Mouse (Mus musculus): ENCODE data around the gene Gstm5.

- TF ChIP-seq ZMIZ1 (IDR thresholded peaks at IDR 0.05; ENCODE audit: low read depth, low read length) = no peak
- no peak for TF ChIP-seq USF1 (IDR thresholded peaks at IDR 0.05; ENCODE audit: low read depth, low read length)
- TF ChIP-seq CTCF (IDR thresholded peaks at IDR 0.05 in 2 of 3, conservative IDR thresholded peaks at IDR 0.05 in 1 of 3; ENCODE audit: control insufficient read depth in 1 of 3, insufficient read depth in 1 of 3, low read depth in 2 of 3, low read length in 3 of 3, poor library complexity in 1 of 3, severe bottlenecking in 1 of 3) = no peak
- TF ChIP-seq KAT2A (conservative IDR thresholded peaks at IDR 0.05; ENCODE audit: low read depth, low read length) = no peak
- peak; percentile 75 for TF ChIP-seq GATA1 (IDR thresholded peaks at IDR 0.05; ENCODE audit: low read depth, low read length)
- TF ChIP-seq POLR2A (IDR thresholded peaks at IDR 0.05; ENCODE audit: control insufficient read depth in 1 of 2, insufficient read depth in 1 of 2, low read depth in 1 of 2, low read length in 2 of 2, poor library complexity in 1 of 2) = no peak
- TF ChIP-seq USF2 (IDR thresholded peaks at IDR 0.05; ENCODE audit: borderline replicate concordance in 1 of 2, insufficient read depth in 1 of 2, low read depth in 1 of 2, low read length in 2 of 2) = no peak
- no peak for TF ChIP-seq CHD1 (IDR thresholded peaks at IDR 0.05; ENCODE audit: low read depth, low read length)
- no peak for TF ChIP-seq ZNF384 (IDR thresholded peaks at IDR 0.05; ENCODE audit: low read depth, low read length)
Observed at GRCm38 (mm10) chr3:107862471-107862870, 33.1 kb upstream of the Gstm5 start.

All from MEL (cell line).